Mouse (Mus musculus) heart, embryonic 11.5 days (tissue): ENCODE data around the gene 4931428L18Rik. TPM values are rescaled to one million over a fixed set of nuclear protein-coding genes. Genes with fewer than 3 reads are reported as not detected.

ENCODE experiments used
- ATAC-seq: fragments of 200-750 bp; cut with Nextera tagmentation; replicated peaks from 2 replicates; pipeline ENCODE4 v1.8.0; 2017; ENCODE audit warnings: moderate library complexity; ENCODE audit not compliant: insufficient number of reproducible peaks, low FRiP score, low TSS enrichment
- H3K27ac ChIP-seq: fragments of 300-500 bp; sonication (generic); 2 replicates; pipeline ENCODE4 v1.5.1; 2014; ENCODE audit warnings: mild to moderate bottlenecking, low read depth, low read length
- H3K27me3 ChIP-seq: fragments of 300-500 bp; sonication (generic); 2 replicates; pipeline ENCODE4 v1.6.1; 2014; ENCODE audit warnings: mild to moderate bottlenecking, low read length, mixed read lengths; ENCODE audit not compliant: control insufficient read depth, insufficient read depth
- H3K36me3 ChIP-seq: fragments of 300-500 bp; sonication (generic); 2 replicates; pipeline ENCODE4 v1.6.1; 2014; ENCODE audit warnings: mild to moderate bottlenecking, low read length, moderate library complexity, mixed read lengths; ENCODE audit not compliant: control insufficient read depth, insufficient read depth
- H3K4me1 ChIP-seq: fragments of 300-500 bp; sonication (generic); 2 replicates; pipeline ENCODE4 v1.6.1; 2014; ENCODE audit warnings: low read length; ENCODE audit not compliant: control insufficient read depth, insufficient read depth
- H3K4me2 ChIP-seq: fragments of 300-500 bp; sonication (generic); 2 replicates; pipeline ENCODE4 v1.6.1; 2014; ENCODE audit warnings: mild to moderate bottlenecking, moderate library complexity
- H3K4me3 ChIP-seq: fragments of 300-500 bp; sonication (generic); 2 replicates; pipeline ENCODE4 v1.5.1; 2014; ENCODE audit warnings: low read depth, low read length
- H3K9ac ChIP-seq: fragments of 300-500 bp; sonication (generic); 2 replicates; pipeline ENCODE4 v1.6.1; 2014; ENCODE audit warnings: mild to moderate bottlenecking, low read depth, low read length, moderate library complexity
- H3K9me3 ChIP-seq: fragments of 300-500 bp; sonication (generic); replicated peaks from 2 replicates; pipeline ENCODE4 v1.6.1; 2016; ENCODE audit warnings: low read length; ENCODE audit not compliant: control insufficient read depth
- WGBS: fragments of 180-500 bp; shearing (Covaris S2); extraction: QIAGEN DNeasy Blood & Tissue Kit; methylation state at CpG from one replicate; pipeline ENCODE4 v1.1.7; 2014; ENCODE audit not compliant: insufficient replicate concordance; 5-methylcytosine and 5-hydroxymethylcytosine counted together
- polyA plus RNA-seq: library from polyadenylated mRNA; unstranded; fragments of >200 nt; fragmentation: Nextera tagmentation; extraction: Ambion mirVana; gene quantifications from 2 replicates; pipeline ENCODE4 v1.2.1, GENCODE M21; 2014

The 4931428L18Rik gene
- polyA plus RNA-seq, 1 experiment from 2014 or later: not detected

DNA sequence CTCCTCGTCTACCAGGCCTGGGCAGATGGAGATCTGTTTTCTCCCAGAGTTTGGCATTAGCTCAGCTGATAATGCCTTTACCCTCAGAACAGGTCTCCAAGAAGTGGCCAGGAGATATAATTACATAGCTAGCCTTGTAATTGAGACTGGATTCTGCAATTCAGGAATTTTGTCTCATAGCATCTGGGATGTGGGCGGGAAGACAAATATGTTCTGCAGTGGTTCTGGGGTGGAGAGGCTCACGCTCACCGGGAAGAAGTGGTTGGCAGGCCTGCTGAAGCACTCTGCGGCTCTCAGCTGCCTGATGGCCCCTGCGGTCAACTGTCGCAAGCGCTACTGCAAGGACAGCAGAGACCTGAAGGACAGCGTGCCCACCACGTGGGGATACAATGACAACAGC lies 18.7 kb downstream of the 4931428L18Rik start:
- no peaks in the 10 kb centered on the region for H3K36me3 ChIP-seq
- no peak overlapping the region for H3K4me3 ChIP-seq
- H3K4me1 ChIP-seq: no peaks in the 10 kb centered on the region
- H3K9ac ChIP-seq: no peak overlapping the region
- H3K4me2 ChIP-seq: no peak overlapping the region
- no peak overlapping the region for H3K27ac ChIP-seq
- H3K9me3 ChIP-seq: no peaks in the 10 kb centered on the region
- no peaks in the 10 kb centered on the region for H3K27me3 ChIP-seq
- WGBS: 79% methylated on average over 10 of the region's 10 CpGs
- no peak for ATAC-seq

DNA sequence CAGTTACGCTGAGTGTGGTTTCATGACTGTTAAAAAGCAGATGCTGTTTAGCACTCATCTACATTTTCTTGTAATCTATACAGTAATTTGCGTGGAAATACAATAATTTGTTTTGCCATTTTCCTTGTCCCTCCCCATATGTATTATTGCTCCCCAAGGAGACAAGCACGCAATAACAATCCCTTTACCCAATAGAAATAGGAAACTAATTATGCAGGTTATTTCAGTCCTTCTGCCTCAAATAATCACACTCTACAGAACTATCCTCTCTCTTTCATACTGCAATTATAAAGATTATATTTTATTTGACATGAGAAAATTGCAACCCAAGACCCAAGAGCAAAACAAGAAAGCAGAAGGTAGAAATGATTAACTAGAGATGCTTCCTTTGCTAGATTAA lies 25.5 kb downstream of the 4931428L18Rik start:
- no peak for ATAC-seq
- no peaks in the 10 kb centered on the region for H3K4me1 ChIP-seq
- no peak overlapping the region for H3K4me3 ChIP-seq
- 90% methylated on average over 3 of the region's 3 CpGs for WGBS
- no peaks in the 10 kb centered on the region for H3K36me3 ChIP-seq
- H3K9ac ChIP-seq: no peak overlapping the region
- H3K27me3 ChIP-seq: no peaks in the 10 kb centered on the region
- no peak overlapping the region for H3K27ac ChIP-seq
- H3K4me2 ChIP-seq: no peak overlapping the region
- H3K9me3 ChIP-seq: no peaks in the 10 kb centered on the region

DNA sequence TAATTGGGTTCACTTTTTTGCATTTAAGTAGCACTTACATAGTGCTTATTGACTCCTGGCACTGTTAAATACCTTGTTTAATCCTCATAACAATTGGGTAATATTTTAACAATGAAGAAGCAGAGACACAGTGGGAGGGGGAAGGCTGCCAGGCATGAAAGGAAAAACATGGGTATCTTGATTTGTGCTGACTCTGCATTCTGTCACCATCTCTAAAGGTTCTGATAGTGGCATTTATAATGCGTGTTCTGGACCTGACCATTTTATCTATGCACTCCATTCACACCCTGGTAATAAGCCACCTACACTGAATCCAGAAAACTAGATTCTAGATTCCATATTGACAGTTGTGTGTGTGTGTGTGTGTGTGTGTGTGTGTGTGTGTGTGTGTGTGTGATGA lies 26.9 kb downstream of the 4931428L18Rik start:
- no peak overlapping the region for H3K4me3 ChIP-seq
- H3K27ac ChIP-seq: no peak overlapping the region
- no peak overlapping the region for H3K4me2 ChIP-seq
- no peaks in the 10 kb centered on the region for H3K4me1 ChIP-seq
- no peak overlapping the region for H3K9ac ChIP-seq
- H3K27me3 ChIP-seq: no peaks in the 10 kb centered on the region
- H3K36me3 ChIP-seq: no peaks in the 10 kb centered on the region
- WGBS: 48% methylated on average over 1 of the region's 1 CpGs
- no peaks in the 10 kb centered on the region for H3K9me3 ChIP-seq
- no peak for ATAC-seq

DNA sequence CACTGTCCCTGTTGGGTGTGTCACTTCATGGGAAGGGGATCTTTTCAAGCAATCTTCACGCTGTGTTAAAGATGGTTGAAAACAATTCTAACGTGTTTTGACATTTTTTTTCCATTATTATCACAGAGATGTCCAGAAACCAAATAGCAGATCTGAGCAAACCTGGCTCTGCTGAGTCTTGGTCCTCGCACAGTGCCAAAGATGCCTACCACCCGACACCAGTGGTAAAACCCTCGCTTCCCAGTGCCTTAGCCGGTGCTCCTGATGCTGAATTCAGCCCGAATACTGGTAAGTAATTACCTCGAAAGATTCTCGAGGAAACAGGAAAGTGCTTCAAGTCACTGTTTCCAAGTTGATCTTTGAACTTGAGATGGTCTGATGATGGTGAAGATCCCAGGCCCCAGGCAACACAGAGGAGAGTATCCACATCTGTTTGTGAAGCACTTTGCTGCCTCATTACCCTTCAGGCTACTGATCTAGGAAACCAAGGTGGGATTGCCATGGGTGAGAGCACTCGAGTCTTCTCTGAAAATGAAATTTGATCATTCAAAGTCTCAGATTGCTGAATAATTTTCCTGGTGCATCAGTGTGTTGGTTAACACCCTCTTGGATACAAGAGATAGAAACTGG lies 32.1 kb downstream of the 4931428L18Rik start:
- 73% methylated on average over 10 of the region's 10 CpGs for WGBS
- Histone ChIP-seq H3K9me3 (no peaks in the 10 kb centered on the region), H3K4me2 (no peak overlapping the region), H3K9ac (no peak overlapping the region), H3K27me3 (no peaks in the 10 kb centered on the region), H3K36me3 (no peaks in the 10 kb centered on the region), H3K27ac (no peak overlapping the region), H3K4me1 (no peaks in the 10 kb centered on the region), H3K4me3 (no peak overlapping the region)
- no peak for ATAC-seq

DNA sequence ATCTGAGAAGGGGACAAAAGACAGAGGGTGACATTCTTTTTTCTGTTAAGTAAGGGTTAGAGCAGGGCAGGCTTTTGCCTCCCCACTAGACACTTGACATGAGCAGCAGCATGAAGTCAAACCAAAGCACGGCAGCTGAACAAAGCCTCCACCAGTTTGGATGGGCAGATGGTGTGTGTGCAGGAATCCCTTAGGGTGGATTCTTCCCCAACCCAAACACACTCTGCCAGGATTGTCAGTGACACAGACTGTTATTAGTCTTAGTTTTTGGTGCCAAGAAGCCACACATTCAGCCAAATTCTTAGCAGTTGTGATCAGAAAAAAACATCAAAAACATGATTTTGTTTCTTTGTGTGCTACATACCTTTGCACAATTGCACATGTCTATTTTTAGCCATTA lies 44.2 kb downstream of the 4931428L18Rik start:
- Histone ChIP-seq H3K27me3 (no peaks in the 10 kb centered on the region), H3K9me3 (no peaks in the 10 kb centered on the region), H3K4me1 (no peaks in the 10 kb centered on the region), H3K4me2 (no peak overlapping the region), H3K36me3 (no peaks in the 10 kb centered on the region), H3K9ac (no peak overlapping the region), H3K4me3 (no peak overlapping the region), H3K27ac (no peak overlapping the region)
- 57% methylated on average over 1 of the region's 1 CpGs for WGBS
- no peak for ATAC-seq

DNA sequence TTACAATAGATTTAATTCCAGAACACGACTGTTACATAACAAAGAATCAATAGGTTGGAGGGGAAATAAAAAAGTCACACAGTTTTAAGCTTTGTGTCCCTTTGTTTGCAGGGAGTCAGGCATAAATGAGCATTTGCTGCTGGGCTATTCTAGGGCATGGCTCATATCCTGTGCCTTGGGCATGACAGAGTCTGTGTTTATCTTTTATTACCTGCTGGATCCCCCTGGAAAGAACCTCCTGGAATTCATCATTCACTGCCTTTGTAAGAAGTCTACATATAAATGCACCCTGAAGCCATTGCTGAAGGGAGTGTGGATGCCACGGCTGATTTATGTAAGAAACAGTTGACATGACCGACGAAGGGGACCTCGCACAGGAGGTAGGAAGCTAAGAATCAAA lies 46.4 kb downstream of the 4931428L18Rik start, which contains the start of gene Lgsn:
TSS of gene Lgsn (plus strand) at position 301 of the 400 bp plus-strand sequence.
- 70% methylated on average over 5 of the region's 5 CpGs for WGBS
- no peaks in the 10 kb centered on the region for H3K27me3 ChIP-seq
- no peaks in the 10 kb centered on the region for H3K4me1 ChIP-seq
- no peaks in the 10 kb centered on the region for H3K36me3 ChIP-seq
- H3K27ac ChIP-seq: no peak within 1 kb of the TSS
- ATAC-seq: no peak
- no peak within 1 kb of the TSS for H3K4me2 ChIP-seq
- H3K9me3 ChIP-seq: no peaks in the 10 kb centered on the region
- no peak within 1 kb of the TSS for H3K9ac ChIP-seq
- no peak within 1 kb of the TSS for H3K4me3 ChIP-seq

DNA sequence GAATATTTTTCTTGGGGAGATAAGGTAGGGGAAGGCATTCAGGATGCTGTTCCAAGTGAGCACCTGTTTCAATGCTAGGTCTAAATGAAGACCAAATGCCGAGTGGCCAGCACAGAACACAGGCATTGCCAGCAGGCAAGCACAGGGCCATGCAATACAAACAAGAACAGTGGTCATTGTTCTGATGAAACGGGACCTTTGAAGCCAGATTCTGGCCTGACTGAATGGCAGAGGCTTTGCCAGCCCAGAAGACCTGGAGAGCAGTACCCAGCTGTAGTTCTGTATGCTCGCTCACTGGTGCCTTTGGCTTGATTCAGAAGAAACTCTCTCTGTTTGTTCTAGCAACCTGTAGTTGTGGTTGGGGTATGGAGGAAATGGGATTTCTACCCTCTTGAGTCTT lies 47.1 kb downstream of the 4931428L18Rik start:
- H3K4me2 ChIP-seq: no peak overlapping the region
- H3K36me3 ChIP-seq: no peaks in the 10 kb centered on the region
- H3K4me1 ChIP-seq: no peaks in the 10 kb centered on the region
- H3K9ac ChIP-seq: no peak overlapping the region
- no peak for ATAC-seq
- no peak overlapping the region for H3K4me3 ChIP-seq
- no peak overlapping the region for H3K27ac ChIP-seq
- H3K9me3 ChIP-seq: no peaks in the 10 kb centered on the region
- H3K27me3 ChIP-seq: no peaks in the 10 kb centered on the region
- 71% methylated on average over 3 of the region's 3 CpGs for WGBS

DNA sequence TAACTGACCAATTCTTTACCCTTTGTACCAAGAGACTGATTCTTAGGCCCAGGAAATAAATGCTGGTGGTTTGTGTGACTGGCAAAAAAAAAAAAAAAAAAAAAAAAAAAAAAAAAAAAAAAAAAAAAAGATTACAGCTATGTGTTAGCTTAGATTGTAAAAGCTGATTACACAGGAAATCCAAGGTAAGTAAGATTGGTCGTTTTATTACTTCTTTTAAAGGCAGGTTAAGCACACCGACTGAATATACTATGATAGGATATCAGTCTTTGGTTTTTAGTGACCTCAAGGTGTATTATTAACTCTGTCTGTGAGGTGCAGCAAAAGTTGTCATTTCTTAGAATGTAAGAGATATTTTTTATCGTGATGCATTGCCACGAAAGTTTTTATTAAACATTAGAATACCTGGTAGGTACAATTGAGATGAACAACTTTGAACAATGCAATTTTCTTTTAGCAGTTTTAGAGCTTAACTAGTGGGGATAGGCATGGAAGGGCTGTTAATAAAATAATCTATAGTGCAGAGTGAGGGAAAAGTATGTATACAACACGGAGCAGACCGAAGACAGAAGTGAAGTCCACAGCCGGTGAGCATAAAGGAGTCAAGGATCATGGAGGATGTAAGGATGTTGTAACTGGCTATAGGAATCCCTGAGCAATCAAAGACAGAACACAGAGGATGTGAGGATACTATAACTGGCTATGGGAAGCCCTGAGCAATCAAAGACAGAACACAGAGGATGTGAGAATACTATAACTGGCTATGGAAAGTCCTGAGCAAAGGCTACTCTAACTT lies 57.0 kb downstream of the 4931428L18Rik start:
- ATAC-seq: no peak
- no peaks in the 10 kb centered on the region for H3K4me1 ChIP-seq
- H3K27me3 ChIP-seq: no peaks in the 10 kb centered on the region
- no peaks in the 10 kb centered on the region for H3K9me3 ChIP-seq
- H3K4me3 ChIP-seq: no peak overlapping the region
- H3K4me2 ChIP-seq: no peak overlapping the region
- H3K27ac ChIP-seq: no peak overlapping the region
- 83% methylated on average over 7 of the region's 7 CpGs for WGBS
- no peaks in the 10 kb centered on the region for H3K36me3 ChIP-seq
- no peak overlapping the region for H3K9ac ChIP-seq
